28 mouse cellular contexts compared by ENCODE assay signal in the genomic region with DNA sequence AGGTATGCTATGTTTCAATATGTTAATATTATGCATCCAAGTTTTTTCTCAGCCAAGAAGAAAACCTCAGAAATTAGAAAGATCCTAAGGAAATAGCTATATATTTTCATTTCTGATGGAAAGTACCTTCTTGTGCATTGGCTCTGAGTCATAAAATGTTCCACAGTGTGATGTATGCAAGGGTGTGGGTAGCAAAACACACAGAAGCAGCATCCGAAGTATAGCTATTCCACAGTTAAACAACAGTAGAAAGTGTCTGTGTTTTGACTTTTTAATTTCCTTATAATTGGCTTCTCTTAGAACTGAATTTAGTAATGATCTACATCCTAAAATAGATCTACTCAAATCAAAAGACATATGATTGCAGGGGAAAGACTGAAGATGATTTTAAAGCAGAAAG.
"Had no signal": no experiment of that assay in that cellular context is flagged by ENCODE, and none has a peak within 500 bp of the region (broad histone marks: within the 10 kb centered on the region; RNA-seq: fewer than 3 reads in every experiment).

No protein-coding gene starts in this region.

- H3K27ac ChIP-seq: embryonic facial prominence, embryonic 12.5 days; embryonic facial prominence, embryonic 13.5 days; embryonic facial prominence, embryonic 15.5 days; forebrain, embryonic 10.5 days; forebrain, embryonic 12.5 days; forebrain, embryonic 13.5 days; forebrain, embryonic 15.5 days; gastrocnemius, adult 2 months; heart, adult 2 months; heart, embryonic 10.5 days had no signal

- H3K9ac ChIP-seq: embryonic facial prominence, embryonic 12.5 days; embryonic facial prominence, embryonic 13.5 days; embryonic facial prominence, embryonic 15.5 days; forebrain, embryonic 12.5 days; forebrain, embryonic 13.5 days; forebrain, embryonic 15.5 days; heart, embryonic 12.5 days had no signal

- H3K4me3 ChIP-seq: embryonic facial prominence, embryonic 12.5 days; embryonic facial prominence, embryonic 13.5 days; embryonic facial prominence, embryonic 15.5 days; erythroblast, embryonic 14.5 days; forebrain, embryonic 10.5 days; forebrain, embryonic 12.5 days; forebrain, embryonic 13.5 days; forebrain, embryonic 15.5 days; gastrocnemius, adult 2 months; heart, adult 2 months; heart, embryonic 10.5 days; heart, embryonic 12.5 days had no signal

- DNase-seq: cerebellum, adult 8-10 months; cerebellum, adult 9-10 months; cerebellum, adult 9-11 months; cerebellum, postnatal 10 days; cerebellum, postnatal 14 days; cerebellum, postnatal 25 days; cerebellum, postnatal 36 days; embryo, embryonic 11 days; gastrocnemius, adult 2 months; gastrocnemius, postnatal 10 days; gastrocnemius, postnatal 14 days; gastrocnemius, postnatal 25 days; gastrocnemius, postnatal 36 days; heart, adult 11 months; heart, adult 18-20 months; heart, adult 2 months had no signal

- ATAC-seq: forebrain, embryonic 13.5 days; forebrain, embryonic 14.5 days; forebrain, embryonic 15.5 days had no signal

- H3K9me3 ChIP-seq: embryonic facial prominence, embryonic 12.5 days; embryonic facial prominence, embryonic 13.5 days; embryonic facial prominence, embryonic 15.5 days; forebrain, embryonic 10.5 days; forebrain, embryonic 12.5 days; forebrain, embryonic 13.5 days; forebrain, embryonic 15.5 days; heart, embryonic 10.5 days; heart, embryonic 12.5 days had no signal

- H3K27me3 ChIP-seq: embryonic facial prominence, embryonic 12.5 days; embryonic facial prominence, embryonic 13.5 days; embryonic facial prominence, embryonic 15.5 days; forebrain, embryonic 12.5 days; forebrain, embryonic 13.5 days; forebrain, embryonic 15.5 days; heart, embryonic 12.5 days had no signal

- H3K36me3 ChIP-seq: embryonic facial prominence, embryonic 12.5 days; embryonic facial prominence, embryonic 13.5 days; embryonic facial prominence, embryonic 15.5 days; forebrain, embryonic 10.5 days; forebrain, embryonic 12.5 days; forebrain, embryonic 15.5 days; heart, embryonic 10.5 days; heart, embryonic 12.5 days had no signal

- H3K4me2 ChIP-seq: embryonic facial prominence, embryonic 12.5 days; embryonic facial prominence, embryonic 13.5 days; embryonic facial prominence, embryonic 15.5 days; forebrain, embryonic 12.5 days; forebrain, embryonic 13.5 days; forebrain, embryonic 15.5 days; heart, embryonic 11.5 days; heart, embryonic 12.5 days had no signal

- H3K4me1 ChIP-seq: embryonic facial prominence, embryonic 12.5 days; embryonic facial prominence, embryonic 13.5 days; embryonic facial prominence, embryonic 15.5 days; forebrain, embryonic 10.5 days; forebrain, embryonic 12.5 days; forebrain, embryonic 13.5 days; forebrain, embryonic 15.5 days; heart, embryonic 10.5 days; heart, embryonic 12.5 days had no signal
